Mouse (Mus musculus) cerebellum, adult 18-20 months (tissue): ENCODE results near the gene Aamp.
A peak's percentile ranks its signal among the peaks of the same experiment; 100 is the strongest.

Experiments used
- DNase-seq, 2 experiments: peaks; one replicate each; pipeline ENCODE4 v3.0.0; 2021

The Aamp gene

DNA sequence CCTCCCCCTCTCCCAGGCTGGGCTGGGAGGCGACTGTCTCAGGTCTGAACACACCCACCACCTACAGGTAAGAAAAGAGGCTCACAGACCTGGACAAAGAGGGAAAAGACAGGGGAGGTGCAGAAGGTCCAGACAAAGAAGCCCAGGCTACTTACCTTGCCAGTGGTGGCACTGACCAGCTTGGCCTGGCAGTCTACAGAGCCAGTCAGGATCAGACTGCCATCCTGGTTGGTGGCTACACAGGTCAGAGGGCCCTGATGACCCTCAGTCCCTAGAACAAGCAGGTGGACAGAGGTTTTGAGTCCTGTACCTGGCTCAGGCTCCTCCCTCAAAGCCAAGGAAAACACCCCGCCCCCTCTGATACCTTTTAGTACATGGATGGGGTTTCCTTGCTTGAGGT lies 3.2 kb downstream of the Aamp start:
- no peak for DNase-seq

DNA sequence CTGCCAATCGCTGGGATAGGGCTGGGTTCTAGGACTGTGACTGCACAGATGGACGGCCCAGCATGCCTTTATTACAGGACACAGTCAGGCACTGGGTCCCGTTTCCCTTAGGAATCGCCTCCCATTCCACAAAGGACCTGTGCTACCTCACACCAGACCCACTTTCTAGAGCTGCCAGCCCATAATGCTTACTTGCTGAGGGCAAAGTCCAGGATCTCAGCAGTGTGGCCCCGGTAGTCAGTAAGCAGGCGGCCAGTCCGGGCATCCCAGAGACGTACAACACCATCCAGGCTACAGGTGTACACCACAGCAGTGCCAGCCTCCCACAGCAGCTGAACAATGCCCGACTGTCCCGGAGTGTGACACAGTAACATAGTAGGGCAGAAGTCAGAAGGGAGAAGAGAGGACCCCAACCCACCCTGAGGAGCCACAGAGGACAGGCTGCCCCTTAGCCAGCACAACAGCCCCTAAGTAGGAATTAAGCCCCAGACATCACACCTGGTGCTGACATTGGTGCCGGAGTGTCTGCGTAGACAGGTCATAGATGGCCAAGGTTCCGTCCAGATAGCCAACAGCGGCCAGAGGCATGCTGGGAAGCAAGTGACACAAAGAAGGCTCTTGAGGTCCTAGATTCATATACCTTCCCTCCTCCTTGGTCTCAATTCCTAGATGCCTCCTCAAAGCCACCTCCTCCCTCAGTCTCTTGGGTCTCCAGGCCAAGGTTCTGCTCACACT lies 3.8 kb downstream of the Aamp start:
- no peak for DNase-seq

DNA sequence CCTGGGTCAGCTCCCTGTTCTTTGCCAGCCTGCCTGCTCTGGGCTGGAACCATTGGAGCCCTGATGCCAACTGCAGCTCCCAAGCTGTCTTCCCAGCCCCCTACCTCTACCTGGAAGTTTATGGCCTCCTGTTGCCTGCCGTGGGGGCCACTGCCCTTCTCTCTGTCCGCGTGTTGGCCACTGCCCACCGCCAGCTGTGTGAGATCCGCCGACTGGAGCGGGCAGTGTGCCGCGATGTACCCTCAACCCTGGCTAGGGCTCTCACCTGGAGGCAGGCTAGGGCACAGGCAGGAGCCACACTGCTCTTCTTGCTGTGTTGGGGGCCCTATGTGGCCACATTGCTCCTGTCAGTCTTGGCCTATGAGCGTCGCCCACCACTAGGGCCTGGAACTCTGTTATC lies 5.5 kb downstream of the Aamp start:
- DNase-seq, result peak in 1 of 2 experiments; percentile 8

DNA sequence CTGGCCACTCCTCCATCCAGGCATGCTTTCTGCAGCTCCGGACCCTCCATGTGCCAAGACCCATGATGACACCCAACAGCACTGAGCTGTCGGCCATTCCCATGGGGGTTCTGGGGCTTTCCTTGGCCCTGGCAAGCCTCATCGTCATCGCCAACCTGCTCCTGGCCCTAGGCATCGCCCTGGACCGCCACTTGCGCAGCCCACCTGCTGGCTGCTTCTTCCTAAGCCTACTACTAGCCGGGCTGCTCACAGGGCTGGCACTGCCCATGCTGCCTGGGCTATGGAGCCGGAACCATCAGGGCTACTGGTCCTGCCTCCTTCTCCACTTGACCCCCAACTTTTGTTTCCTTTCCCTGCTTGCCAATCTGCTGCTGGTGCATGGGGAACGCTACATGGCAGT lies 6.0 kb downstream of the Aamp start, which contains the start of gene Gpbar1:
Gpbar1 (plus strand) TSS at position 13 of the 400 bp plus-strand sequence.
- DNase-seq, result peak in 1 of 2 experiments; percentile 10

DNA sequence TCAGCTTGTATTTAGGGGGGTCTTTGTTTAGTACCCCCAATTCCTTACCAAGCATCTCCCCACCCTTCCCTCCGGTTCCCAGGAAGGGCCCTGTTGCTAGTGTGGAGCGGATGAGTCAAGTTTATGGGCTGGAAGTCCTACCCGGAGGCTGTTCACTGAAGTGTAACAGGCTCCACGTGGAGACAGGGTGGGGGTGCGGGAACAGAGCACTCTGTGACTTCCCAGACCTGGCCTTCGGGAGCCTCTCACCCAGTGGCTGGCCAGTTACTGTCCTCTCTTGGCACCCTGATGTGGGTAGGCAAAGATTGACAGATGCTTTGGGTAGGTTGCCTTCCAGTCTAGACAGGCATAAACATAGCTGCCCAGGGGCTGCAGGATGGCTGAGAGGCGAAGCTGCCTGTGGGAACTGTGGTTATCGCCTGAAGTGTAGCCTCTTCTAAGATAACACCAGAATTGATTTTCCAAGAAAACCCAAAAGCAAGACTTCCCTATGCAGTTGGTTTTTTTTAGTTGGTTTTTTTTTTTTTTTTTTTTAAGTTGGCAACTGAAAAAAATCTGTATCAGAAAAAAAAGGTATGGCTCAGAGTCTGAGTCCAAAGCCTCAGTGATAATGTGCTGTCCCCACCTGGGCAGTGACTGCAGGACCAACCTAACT lies 6.5 kb downstream of the Aamp start:
- DNase-seq, result peak in 1 of 2 experiments; percentile 6

DNA sequence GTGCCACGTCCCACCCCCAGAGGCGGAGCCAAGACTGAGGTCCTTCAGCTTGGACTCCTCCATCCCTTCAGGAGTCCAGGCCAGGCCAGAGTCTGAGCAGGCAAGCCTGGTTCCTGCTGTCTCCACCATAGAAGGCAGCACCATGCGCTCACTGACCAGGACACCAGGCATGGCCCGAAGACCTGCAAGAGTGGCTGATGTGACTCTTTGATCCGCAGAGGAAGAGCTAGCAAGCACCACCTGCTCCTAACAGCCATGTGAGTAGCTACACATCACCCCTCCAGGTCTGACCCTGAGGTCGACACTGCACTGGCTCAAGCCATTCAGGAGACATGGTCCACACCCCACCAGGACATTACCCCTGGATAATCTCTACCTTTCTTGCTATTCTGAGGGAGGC lies 7.5 kb downstream of the Aamp start:
- no peak for DNase-seq

DNA sequence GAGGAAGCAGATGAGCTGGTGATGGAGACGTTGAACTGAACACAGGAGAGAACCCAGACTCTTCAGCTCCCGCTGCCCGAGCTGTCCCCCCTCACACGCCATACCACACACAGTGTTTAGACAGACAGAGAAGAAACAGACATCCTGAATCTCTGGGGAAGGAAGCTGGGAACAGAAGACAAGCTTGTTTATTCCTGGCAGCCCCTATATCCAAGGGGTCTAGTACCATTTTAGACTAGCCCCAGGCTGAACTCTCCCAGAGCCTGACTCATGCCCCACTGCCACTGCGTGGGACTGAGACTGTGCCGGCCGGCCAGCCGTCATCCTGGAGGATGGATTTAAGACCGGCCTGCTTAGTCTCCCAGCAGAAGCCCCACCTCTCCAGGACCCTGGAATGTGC lies 9.5 kb downstream of the Aamp start:
- no peak for DNase-seq

DNA sequence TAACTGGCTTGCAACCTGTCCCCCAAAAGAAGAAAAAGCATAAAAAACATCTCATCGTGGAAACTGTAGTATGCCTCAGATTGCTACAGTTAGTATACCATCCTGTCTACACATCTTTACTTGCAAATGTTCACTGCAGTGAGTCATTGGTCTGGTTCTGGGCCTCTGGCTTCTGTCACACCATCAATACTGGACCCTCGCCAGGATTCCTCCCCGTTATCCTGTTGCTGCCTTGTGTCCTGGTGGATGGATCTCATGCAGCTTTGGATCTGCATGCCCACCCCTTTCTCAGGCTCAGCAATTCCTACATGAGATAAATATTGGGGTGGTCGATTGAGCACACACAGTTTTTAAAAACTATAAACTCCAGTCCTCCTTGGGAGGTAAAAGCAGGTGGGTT lies 12.9 kb downstream of the Aamp start:
- DNase-seq, result no peak

DNA sequence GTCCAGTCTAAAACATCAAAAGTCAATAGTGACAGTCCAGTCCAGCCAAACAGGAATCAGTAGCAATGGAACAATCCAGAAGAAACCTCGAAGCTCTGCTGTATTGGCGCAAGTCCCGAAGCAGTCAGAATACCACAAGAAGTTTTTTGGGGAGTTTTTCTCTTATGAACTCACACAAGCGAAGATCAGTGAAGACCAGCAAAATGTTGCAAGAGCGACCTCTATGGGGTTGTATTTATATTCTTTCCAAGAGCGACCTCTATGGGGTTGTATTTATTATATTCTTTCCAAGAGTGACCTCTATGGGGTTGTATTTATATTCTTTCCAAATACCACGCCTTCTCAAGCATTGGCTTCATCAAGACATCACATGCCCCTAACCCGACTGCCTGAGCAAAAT lies 15.8 kb downstream of the Aamp start:
- no peak for DNase-seq

DNA sequence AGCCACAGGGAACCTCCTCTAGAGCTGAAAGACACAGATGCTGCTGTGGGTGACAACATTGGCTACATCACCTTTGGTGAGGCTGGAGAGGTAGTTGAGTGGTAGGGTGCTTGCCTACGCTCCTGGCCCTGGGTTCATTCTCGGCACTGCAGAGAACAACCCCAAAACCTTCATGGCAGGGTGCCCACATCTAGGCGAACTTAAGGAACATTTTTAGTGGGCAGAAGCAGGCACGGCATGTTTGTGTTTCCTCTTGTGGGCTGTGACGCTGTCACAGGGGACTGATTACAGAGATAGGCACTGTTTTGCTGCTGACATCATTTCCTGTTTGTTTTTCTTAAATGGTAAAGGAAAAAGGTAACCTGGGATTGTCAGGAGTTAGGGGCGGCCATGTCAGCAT lies 22.0 kb downstream of the Aamp start:
- DNase-seq, result no peak

DNA sequence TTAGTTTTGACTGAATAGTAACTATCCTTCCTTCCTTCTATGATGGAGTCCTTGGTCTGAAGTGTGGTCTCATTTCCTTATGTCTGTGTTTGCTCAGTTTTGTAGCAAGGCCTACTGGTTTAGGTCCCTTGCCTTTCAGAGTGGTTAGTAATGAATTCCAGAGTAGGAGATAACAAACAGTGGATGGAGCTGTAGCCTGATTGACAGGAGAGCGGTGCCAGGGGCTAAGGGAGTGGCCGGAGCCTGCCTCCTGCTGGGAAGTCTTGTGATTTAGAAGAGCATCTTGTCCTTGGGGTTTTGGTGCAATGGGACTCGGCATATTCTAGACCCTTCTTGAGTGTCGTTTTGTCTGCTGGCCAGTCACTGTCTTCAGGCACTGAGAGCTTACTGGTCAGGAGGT lies 27.8 kb downstream of the Aamp start:
- DNase-seq, result no peak

DNA sequence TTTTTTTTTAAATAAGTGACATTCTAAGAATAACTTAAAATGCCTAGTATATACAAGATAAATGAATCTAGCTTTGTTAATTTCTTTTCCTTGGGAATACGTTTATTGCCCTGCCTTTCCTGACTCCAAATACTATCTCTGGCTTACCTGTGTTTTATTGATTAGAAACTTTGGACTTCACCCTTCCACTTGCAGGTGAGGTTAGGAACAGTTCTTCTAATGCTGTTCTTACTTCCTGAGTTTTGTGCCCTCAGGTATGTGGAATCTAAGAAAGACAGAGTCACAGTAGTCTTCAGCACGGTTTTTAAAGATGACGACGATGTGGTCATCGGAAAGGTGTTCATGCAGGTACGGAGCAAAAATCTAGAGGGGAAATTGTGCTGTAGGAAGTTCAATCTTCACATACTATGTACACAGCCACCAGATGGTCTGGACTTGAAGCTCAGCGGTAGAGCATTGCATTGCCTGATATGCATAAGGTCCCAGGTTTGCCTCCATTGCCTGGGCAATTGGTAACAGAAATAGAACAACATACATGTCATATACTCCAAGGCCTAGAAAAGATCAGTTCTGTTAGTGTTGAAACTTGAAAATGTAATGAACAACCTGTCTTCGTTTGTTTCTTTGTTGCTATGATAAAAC lies 28.7 kb downstream of the Aamp start:
- no peak for DNase-seq

DNA sequence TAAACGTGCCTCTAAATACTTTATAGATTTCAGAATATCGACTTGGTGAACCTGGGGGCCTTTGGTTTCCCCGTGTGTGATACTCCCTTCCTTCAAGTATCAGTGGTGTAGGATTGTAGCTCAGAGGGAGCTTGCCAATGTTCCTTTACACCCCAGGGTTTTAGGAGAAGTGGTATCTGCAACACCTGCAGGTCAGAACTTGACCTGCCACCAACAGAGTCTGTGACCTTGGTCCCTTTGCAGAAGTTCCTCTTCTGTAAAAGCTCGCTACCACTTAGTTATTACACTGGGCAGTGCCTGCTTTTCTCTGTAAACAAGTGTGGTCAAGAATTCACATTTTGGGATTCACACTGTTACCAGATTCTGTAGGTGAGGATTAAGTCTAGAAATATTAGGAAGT lies 34.4 kb downstream of the Aamp start:
- no peak for DNase-seq

DNA sequence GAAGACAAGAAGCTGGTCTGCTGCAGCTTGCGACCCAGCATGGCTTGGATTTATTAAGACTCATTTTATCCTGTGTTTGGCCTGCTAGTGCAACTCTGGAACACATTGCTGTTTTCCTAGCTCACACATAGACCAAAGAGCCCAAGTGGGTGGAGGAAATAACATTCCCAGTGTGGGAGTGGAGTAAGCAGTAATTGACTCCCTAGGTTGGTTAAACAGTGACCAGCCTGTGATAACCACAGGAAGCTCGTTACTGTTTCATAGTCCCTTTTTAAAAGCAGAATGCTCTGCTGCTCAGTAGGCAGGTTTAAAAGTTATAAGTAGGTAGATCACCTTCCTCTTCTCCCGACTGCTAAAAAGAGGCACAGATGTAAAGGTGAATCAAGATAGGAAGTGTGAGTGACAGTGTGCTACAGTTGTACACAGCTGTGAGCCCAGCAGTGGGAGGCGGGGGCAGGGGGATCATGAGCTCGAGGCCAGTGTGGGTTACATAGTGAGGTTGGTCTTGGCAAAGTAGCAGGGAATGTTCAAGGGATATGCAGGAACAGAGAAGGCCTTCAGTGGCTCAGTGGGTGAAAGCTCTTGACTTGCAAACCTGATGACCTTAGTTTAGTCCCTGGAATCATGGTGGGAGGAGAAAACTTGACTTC lies 35.1 kb downstream of the Aamp start:
- DNase-seq, result no peak

DNA sequence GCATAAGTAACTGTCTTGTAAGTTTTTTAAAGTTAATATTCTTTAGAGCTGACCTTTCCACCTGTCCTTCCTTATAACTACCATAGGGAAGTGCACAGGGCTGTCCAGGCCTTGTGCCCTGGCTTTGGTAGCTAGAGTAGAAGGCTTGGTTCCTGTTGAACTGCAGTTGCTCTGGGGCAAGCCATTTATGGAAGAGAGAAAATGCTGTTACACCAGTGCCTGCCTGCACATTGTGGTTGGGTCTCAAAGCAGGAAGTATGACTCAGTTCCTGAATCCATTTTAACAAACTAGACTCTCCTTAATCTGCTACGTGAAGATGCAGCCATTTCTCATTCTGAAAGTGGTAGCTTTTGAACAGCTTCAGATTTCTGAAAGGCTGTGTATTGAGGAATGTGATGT lies 35.7 kb downstream of the Aamp start:
- DNase-seq, result no peak

DNA sequence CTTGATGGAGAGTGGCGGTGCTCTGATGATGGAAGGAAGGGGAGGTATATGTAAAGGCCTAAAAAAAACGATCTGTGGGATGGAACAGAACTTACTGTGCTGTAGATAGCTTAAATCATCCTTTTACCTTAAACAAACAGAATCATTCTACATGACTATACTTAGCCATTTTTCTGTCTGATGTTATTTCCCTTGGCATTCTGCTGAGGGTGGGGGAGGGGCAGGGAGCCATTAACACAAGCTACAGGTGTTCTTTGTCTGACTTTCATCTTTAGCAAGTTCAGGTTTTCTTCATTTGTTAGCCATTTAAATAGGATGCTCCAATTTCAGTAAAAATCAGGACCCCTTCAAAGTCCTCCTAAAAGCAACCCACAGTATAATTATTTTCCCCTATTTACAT lies 39.0 kb downstream of the Aamp start:
- no peak for DNase-seq

DNA sequence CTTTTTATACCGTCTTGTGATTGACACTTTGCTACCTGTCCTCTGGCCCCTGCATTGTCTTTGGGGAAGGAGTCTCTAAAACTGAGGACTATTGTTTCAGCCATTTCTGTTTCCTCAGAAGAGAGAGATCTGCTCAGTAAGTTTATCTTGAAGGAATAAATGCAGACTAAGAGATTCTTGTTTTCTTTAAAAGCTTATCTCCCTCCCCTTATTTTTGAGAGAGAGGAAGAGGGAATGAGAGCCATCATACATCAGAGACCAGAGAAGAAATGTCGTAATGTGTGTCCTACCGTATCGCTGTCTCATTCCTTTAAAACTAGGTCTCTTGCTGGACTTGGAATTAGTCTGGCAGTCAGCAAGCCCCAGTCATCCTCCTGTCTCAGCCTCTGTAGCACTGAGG lies 43.7 kb downstream of the Aamp start:
- DNase-seq, result no peak

DNA sequence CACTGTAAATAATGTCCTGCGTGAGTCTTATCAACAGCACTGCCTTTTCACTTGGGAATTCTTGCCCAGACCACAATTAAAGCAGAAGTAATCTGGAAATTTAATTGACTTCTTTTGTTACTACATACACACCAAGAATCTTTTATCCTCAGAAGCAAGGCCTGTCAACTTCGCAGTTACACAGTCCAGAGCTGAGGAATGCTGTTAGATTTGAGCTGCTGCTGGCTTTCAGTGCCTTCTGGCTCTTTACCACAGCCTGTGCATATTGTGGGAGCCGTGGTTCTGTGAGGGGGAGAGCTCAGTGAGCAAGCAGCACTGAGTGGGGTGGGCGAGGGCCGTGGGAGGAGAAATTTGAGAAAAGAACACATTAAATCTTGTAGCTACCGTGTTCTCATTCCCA lies 44.2 kb downstream of the Aamp start:
- no peak for DNase-seq

DNA sequence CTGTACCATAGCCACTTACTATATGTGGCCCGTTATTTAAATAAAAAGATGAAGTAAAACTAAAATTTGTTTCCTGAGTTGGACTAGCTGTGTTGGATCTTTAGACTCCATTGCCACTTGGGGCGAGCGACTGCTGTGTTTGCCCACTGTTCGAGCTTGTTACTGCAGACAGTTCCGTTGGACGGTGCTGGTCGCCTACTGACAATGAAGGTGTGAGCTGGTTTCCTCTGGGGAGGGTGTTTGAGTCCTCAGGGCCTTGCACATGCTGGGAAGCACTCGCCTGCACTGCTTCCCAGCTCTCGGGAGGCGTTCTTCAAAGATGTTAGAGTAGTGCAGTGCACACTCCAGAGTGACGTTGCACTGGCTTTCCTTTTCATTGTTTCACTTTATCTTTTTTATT lies 44.9 kb downstream of the Aamp start:
- DNase-seq, result no peak

DNA sequence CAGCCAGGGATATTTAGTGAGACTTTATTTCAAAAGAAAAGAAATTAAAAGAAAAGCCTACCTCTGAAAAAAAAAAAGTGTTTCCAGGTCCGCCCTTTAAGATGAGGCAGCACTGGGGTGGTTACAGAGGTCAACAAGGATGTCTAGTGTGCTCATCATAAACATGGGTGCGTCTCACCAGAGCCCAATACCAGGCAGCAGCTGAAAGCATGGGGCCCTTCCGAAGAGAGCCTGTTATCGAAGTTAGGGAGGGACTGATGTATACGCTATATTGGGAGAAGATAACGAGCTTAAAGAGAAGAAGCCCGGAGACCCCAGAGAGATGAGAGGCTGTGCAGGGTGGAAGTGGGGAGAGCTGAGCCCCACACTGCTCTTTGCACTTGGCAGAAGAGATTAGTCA lies 45.4 kb downstream of the Aamp start:
- no peak for DNase-seq

DNA sequence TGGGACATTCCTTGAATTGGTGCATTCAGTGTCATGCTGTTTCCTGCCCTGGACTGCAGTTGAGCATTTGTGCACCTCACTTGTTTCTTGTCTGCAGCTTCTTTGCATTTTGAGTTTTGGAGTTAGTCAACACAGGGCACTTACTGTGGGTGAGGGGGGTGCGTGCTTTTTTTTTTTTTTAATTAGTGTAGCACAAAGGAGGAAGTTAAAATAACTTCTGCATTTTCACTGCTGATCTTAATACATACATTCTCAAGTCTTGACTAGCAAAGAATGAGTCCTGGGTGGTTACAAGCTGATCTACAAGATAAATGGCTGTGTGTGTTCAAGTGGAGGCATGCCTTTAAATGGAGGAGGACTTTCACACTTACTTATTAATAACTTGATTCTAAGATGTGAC lies 46.4 kb downstream of the Aamp start:
- no peak for DNase-seq

DNA sequence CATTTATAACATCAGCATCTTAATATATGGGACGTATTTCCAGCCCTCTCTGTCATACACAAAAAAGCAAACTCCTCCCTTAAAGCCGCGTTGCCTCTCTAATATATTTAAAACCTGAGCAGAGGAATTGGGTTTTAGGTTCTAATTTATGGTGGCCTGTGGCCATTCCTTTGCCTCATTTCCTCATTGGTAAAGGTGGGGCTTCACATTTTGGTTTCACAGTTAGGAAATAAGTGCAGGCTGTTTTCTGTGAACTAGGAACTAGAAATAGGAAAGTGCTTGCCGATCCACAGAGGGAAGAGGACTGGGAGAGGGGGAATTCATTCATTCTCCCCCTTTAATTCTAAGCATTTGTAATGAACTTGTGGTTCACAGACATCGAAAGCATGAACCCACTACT lies 46.9 kb downstream of the Aamp start:
- DNase-seq, result no peak

DNA sequence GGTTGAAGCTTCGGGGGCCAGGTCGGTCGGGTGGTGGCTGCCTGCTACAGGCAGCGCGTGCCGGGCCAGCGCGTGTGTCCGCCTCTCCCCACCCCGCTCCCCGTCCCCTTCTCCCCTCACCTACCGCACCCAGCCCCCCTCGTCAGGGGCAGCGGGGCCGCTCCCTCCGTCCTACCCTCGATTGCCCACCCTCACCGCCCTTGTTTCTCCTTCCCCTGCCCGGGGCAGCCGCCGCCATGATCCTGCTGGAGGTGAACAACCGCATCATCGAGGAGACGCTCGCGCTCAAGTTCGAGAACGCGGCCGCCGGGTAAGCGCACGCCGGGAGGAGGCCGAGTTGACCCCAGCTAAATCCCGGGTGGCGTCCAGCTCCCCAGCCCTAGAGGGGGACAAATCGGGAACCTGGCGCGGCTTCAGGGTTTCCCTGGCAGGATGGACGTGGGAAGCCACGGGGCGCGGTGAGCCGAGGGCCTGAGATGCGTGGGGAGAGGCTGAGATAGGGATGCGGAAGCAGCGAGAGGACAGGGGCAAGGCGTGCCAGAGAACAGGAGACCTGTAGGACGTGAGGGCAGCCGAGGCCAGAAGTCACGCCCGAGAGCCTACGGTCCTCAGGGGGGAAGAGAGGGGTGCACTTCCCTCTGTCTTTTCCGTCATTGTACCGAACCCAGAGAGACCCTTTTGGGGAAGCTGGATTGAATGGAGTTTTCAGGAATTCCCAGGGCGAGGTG lies 47.8 kb downstream of the Aamp start:
- DNase-seq, result no peak
